Mouse (Mus musculus) adrenal gland, adult 2 months (tissue): ENCODE measurements at regions not wholly inside any gene's neighbourhood (a gene's known extent, or its start where the extent isn't known, plus 50 kb on each side); places are given as distances from the start of the nearest gene placed in this dataset.

Source experiments
- DNase-seq: peaks from one replicate; pipeline ENCODE4 v3.0.0; 2021

DNA sequence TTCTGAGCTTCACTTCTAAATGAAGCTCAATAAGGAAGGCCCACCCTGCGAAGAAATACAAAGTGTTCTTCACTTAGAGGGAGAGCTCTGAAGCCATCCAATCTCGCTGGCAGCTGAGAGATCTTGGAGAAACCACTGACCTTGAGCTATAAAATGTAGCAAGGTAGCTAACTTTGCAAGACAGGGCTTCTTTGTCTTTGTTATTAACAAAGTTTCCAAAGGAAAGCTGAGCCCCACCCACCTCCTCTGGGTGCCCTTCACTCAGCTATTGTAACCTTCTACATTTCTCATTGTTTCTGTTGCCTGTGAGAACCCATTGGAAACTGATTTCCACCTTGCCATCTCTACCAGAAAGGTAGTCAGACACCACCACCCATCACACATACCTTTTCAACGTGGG lies 57.2 kb upstream of the Usp9x start:
- no peak for DNase-seq

DNA sequence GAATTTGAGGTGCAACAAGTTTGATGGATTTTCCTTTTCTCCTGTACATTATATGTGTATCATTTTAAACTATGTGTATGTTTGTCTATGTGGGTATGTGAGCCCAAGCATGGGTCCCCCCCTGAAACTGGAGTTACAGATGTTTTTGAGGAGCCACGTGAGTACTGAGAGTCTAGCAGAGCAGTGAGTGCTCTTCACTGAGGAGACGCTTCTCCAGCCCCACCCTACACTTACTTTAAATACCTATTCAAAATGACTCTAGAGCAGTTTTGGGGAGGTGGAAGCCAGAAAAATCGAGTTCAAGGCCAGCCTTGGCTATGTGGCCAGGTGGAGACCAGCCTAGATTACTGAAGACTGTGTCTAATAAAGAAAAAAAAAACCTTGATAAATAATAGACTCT lies 58.2 kb upstream of the Usp9x start:
- no peak for DNase-seq

DNA sequence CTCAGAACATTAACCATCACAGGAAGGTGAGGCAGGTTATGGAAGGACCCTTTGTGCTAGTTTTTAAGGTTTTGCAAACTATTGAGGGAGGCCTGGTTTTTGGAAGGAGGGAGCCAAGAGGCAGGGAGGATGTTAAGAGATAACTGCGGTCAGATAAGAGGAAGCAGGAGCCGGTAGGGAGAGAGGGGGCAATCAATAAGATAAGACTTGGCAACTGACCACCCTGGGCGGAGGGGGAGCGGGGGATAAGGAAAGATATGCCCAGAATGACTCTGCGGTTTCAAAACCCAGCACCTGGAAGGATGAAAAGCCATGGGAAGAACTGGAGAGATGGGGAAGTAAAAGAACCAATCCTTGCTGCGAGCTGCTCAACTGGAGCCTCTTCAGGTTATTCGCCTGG lies 80.5 kb upstream of the Usp9x start:
- no peak for DNase-seq

DNA sequence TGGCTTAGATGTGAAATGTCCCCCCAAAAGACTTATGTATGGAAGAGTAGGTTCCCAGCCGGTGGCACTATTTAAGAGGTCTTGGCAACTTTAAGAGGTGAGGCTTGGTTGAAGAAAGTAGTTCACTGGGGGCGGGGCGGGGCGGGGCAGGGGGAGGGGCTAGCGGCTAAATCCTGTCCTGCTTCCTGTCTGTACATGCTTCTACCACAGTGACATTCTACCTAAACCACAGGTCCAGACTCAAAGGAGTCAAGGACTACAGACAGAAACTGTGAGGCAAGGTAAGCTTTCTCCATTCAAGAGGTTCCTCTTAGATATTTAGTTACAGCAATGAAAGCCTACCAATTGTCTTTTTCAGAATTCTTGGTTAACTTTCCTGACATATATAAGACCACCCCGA lies 93.6 kb upstream of the Usp9x start:
- no peak for DNase-seq

DNA sequence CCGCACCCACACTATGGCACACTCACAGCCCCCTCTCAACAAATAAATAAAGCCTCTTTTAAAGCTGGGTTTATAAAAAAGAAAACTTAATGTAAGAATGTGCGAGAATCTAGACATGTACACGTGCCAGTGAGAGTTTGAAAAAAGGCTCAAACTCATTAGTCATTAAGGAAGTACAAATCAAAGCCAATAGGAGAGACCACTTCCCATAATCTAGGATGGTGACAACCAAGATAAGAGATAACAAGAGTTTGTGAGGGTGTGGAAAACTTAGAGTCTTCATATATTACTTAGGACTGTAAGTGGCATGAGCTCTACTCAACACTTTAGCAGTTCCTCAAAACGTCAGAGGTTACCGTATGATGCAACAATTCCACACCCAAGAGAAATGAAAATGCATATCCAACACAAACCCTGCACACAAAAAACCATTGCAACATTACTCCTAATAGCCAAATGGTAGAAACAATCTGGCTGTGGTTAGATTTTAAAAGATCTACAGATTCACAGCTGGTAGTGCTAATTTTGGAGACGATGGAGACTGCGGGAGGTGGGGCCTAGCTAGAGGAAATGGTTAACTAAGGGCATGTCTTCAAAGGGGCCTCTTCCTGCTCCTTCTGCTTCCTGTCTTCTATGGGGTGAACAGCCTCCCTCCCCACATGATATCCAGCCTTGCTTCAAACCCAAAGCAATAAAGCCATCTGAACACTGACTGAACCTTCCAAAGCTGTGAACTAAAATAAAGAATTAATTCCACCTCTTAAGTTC lies 102.1 kb upstream of the Usp9x start:
- DNase-seq: no peak

DNA sequence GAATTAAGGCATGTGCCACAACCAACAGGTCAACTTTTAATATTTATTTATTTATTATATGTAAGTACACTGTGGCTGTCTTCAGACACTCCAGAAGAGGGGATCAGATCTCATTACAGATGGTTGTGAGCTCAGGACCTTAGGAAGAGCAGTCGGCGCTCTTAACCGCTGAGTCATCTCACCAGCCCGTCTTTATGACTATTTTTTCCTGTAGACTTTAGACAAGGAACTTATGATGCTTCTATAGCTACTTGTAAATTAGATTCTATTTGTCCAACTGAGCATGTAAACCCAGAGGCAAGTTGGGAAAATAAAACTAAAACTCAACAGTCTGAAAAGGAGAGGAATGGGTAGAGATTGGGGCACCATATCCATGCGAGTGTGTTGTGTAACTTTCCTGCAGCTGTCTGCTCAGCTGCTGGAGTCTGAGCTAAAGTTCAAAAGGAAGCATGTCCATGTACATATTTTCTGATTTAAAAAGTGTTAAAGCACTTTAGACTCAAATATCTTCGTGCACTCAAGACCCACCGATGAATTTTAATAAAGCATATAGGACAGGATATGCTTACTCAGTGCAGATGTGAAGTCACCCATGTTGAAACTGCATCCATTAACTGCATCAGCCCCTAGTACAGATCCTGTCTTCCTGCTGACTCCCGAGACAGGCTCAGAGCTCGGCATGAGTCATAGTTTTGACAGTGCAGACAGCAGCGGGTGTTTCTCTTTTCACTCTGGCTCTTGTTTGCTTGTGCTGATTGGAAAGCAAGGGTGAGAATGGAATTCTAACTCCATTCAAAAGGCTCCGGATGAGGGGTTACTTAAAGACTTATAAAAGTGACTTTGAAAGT lies 111.6 kb upstream of the Usp9x start:
- DNase-seq: peak; percentile 12

DNA sequence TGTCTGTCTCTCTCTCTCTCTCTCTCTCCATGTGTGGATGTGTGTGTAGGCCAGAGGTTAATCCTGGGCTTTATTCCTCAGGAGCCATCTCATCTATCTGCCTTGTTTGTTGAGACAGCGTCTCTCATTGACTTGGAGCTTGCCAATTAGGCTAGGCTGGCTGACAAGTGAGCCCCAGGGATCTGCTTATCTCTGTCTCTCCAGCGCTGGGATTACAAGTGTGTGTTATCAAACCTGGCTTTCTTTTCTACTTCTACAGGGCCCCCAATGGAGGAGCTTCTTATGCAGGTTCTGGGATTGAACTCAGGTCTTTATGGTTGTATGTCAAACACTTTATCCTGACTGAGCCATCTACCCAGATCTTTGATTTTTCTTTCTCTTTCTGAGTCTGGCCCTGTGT lies 112.4 kb upstream of the Usp9x start:
- DNase-seq: no peak

DNA sequence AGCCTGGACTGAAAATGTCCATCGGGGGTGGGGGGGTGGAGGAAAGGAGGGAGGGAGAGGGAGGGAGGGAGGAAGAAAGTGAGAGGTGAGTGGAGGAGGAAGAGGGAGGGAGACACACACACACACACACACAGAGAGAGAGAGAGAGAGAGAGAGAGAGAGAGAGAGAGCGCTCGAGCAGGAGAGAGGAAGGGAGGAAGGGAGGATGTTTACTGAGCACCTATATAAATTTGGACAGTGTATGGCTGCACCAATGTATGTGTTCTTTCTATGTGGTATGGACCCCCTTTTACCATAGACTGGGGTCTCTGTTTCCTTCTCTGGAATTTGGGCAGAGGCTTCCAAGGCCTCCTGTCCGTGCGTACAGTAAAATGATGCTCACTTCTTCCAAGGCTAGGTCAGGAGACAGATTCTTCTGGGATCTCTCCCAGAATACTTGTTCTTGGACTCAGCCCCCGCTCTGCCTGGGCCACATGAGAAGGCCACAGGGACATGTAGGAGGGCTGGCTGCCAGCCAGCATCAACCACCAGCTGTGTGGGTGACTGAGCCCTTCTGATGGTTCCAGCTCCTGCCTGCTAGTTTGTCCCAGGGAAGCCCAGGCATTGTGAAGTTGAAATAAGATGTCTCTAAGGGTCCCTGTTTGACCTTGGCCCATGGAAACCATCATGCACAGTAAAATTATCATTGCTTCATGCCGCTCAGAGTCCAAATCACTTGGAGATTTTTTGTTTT lies 120.2 kb upstream of the Usp9x start:
- DNase-seq: peak; percentile 51

DNA sequence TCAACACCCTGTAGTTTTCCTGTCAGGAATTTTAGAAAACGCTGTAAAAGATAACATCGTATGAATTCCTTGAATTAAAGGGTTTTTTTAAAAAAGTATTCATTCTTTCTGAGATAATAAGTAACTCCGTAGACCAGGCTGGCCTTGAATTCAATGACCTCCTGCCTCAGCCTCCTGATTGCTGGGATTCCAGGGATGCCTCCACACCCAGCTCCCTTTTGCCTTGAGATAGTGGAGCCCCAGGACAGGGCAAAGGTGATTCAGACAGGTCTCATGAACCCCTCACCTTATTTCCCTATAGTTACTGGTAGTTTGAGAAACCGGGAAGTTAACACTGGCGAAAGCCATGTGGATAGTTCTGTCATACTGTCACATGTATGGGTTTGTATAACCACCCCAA lies 128.8 kb upstream of the Usp9x start:
- no peak for DNase-seq

DNA sequence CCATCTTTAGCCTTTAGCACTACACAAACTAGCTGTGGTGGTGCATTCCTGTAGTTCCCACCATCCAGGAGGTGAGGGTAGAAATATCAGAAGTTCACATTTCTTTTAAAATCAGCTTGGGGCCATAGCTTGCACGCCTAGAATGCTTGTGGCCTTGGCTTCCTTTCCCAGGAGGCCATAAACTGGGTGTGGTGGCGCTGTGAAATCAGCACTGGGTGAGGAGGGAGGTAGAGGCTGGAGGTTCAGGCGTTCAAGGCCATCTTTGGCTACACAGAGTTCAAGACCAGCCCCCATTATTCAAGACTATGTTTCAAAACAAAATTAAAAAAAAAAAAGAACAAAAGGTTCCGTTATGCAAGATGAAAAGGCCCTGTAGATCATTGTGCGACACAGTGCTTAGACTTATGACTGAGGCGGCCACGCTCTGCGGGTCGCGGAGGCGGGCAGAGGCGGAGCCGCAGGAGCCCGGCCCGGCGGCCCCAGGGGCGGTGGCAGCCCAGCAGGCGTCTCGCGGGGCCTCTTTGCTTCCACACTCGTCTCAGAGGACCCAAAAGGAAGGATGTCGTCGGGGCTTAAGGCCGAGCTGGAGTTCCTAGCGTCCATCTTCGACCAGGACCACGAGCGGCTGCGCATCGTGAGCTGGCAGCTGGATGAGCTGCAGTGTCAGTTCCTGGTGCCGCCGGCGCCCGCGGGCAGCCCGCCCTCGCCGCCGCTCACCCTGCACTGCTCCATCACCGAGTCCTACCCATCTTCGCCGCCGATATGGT lies 134.7 kb upstream of the Usp9x start:
- DNase-seq: peak; percentile 57

DNA sequence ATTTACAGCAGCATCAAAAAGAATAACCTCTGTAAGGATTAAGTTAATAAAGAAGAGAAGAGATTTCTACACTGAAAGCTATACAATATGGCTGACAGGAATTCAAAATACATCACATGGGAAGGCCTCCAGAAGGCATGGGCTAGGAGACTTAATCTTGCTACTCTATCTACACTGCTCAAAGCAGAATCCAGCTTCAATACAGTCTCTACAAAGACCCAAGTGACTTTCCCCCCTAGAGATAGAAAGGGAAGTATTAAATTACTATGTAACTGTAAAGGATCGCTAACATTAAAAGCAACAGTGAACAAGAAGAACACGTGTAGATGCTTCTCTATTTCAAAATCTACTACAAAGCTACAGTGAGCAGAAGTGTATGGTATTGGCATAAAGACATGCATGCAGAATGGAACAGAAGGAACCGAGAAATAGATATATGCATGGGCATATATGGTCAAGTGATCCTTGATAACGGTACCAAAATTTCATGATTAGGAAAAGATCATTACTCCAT lies 137.9 kb upstream of the Usp9x start:
- DNase-seq: no peak

DNA sequence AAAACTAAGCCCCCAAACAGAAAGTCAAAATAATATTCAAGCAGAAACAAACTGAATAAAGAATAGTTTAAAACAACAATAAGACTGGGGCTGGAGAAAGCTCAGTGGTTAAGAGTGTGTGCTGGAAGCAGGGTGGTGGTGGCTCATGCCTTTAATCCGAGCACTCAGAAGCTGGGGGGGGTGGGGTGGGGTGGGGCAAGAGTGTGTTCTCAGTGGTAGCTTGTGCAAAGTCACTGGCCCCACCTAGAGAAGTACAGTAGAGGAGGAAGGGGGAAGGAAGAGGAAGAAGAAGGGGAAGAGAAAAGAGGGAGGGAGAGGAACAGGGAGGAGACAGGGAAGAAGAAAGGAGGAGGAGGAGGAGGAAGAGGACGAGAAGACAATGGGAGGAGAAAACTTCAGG lies 141.1 kb upstream of the Usp9x start:
- no peak for DNase-seq

DNA sequence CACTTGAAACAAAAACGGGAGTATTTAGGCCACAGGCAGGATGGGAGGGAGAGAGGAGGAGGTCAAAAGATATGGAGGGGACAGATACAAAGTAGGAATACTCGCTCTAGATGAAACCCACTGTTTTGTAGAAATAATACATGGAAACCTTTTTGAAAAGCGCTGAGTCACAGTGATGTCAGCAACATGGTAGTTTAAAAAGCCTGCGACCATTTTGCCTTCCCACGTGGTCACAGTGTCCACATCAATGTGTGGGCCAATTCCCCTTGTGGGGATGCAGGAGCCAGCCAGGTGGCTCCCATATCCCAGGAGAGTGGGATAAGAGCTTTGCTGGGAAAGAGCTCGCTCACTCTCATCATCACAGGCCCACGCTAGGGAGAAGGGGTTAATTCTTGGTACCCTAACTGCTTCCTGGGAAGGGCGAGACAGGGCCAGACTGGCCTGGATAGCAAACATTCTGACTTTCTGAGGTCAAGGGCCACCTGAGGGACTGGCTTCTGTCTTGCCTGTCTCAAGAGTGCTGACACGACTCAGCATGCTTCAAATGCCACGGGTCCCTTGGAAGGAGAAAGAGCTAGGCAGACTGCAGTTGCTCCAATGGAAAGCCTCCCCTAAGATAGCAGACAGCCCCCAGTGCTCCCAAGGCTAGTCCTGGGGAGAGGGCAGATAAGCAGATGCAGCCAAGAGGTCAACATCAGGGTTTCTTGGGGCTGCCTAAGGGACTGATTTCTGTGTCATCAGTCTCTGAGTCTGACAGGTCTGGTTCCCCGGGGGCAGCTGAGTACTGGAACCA lies 143.3 kb upstream of the Usp9x start:
- no peak for DNase-seq

DNA sequence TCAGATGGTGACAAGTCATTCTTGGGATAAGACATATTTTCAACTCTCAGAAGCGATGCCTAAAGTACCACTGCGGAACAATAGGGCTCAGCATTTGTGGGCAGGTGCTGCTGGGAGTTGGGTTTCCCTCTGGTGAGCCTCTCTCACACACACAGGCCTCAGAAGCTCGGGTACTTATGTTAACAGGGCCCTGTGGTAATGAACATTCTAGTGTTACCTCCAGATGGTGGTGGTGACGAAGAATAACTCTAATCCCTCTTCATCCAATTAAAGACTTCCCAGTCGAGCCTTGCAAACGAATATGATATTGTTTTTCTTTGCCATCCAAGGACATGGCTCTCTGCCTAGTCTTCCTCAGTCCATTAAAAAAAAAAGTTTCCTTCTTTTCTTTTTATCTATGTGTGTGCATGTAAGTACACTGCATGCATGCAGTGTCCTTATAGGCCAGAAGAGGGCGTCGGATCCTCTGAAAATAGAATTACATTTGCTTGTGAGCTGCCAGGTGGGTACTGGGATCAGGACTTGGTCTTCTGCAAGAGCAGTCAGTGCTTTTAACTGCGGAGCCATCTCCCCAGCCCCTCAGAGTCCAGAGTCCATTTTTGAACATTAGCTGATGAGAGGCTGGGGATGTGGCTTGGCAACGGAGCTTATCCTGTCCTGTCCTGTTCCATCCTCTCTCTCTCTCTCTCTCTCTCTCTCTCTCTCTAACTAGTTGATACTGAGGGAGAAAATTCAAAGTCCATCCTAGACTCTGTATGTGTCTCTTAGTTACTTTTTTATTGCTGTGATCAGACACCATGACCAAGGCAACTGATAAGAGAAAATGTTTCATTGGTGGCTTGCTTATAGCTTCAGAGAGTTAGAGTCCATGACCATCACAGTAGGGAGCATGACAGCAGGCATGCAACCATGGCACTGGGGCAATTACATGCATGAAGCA lies 146.3 kb upstream of the Usp9x start:
- no peak for DNase-seq

DNA sequence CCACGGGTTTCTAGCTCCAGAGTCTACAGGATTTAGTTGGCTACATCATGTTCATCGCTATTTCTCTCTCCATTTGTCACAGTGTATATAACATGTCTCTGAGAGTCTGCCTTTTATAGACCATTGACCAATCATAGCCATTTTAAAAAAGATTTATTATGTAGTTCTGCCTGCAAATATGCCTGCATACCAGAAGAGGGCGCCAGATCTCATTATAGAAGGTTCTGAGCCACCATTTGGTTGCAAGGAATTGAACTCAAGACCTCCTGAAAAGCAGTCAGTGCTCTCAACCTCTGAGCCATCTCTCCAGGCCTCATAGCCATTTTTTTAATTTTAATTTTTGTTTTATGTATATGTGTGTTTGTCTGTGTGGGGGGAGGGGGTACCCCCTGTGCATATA lies 151.7 kb upstream of the Usp9x start:
- no peak for DNase-seq

DNA sequence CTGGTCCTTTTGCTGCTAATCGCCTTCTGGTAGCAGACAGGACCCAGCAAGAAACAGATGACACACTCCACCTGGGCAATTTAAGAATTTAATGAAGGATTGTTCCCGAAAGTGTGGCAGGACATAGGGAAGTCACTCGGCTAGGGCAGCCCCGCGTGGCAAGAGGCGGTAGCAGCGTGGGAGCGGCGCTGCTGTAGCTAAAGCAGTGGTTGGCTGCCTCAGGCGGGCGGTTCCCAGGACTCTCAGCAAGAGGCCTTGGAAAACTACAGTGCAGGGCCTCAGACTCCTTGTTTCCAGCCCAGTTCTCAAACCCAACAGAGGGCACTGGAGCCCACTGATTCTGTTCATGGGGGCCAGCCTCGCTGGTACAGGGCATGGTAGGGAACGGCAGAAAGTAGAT lies 154.2 kb upstream of the Usp9x start:
- DNase-seq: peak; percentile 66

DNA sequence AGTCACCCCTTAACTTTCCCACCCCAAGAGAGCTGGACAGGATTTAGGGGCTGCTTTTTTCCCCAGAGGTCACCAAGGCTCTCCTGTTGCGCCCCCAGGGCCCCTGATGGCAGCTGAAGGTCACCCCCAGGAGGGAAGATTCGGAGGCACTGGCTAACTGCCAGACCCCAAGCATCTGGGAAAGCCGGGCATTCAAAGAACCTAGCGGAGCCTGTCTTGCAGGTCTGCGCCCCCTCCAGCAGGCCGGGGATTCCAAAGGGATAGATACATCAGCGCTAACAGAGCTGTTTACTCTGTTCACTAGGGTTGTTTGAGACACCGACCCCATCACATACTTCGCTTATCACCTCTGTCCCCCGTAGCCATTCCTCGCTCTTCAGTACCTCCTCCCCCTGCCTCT lies 154.6 kb upstream of the Usp9x start:
- DNase-seq: peak; percentile 19

DNA sequence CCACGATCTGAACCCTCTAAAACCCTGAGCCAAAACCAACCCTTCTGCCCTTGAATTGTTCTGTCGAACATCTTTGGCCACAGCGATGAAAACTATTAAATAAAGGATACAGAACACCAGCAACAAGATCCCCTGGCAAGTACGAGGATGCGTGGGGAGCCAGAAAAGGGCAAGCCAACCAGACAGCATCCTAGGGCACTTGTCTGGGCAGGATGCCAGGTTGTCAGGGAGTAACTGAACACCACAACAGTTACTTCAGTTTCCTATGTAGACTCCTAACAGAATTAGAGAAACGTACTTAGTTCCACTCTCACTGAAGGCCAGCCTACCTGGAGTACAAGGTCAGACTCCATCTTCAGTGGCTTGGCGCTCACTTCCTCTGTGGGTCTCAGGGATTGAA lies 138.4 kb upstream of the Med14 start:
- no peak for DNase-seq

DNA sequence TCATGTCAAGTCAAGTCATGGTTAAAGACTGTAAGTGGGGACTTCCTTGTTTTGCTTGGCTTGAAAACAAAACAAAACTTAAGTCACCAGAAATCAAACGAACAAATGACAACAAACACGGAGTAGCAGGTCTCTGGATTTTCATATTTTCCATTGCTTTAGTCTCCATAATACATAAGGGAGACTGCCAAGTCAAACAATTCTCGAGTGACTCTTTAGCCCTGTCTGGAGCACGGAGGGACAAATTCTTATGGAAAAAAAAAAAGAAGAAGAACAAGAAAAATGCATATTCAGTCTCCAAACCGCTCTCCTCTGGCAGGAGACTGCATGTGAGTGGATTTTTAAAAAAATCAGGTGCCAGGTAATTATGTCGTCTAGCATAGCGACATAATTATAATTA lies 129.6 kb upstream of the Med14 start:
- DNase-seq: no peak

DNA sequence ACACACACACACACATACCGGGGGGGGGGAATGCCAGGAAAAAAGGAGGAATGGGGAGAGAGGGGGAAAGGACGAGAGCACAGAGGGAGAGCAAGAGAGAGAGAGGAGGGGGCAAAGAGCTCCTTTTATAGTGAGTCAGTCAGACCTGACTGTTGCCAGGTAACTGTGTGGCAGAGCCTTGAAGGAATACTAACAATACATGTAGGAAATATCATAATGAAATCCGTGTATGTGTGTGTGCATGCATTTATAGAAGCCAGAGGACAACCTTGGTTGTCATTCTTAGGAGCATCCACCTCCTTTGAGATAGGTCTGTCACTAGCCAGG lies 127.6 kb upstream of the Med14 start:
- no peak for DNase-seq
